Mouse (Mus musculus) adrenal gland, adult 8-10 months (tissue): ENCODE data around the gene Zfp574. TPM values are rescaled to one million over a fixed set of nuclear protein-coding genes. Genes with fewer than 3 reads are reported as not detected.
"Not testable (repeated sequence)": the region's sequence is repeated elsewhere in the genome, so short reads cannot be mapped to it uniquely, and the experiment has no call there.

Experiments used
- DNase-seq: peaks from one replicate; pipeline ENCODE4 v3.0.0; 2022
- total RNA-seq, 4 experiments: library from RNA; stranded (reverse); gene quantifications; 2 replicates each; pipeline ENCODE4 v1.2.4; 2022

Zfp574 gene
- 10 to 100 TPM; 20.2 to 25.0 (median 22.1) TPM for total RNA-seq

GRCm38 (mm10) chr7:25071979-25072715 is at the start of gene Zfp574, which contains the start of gene Grik5:
TSS of gene Zfp574 (plus strand) at chr7:25072567.
TSS of gene Grik5 (minus strand) at chr7:25072346.
- no peak for DNase-seq

GRCm38 (mm10) chr7:25025855-25026439 is 46.4 kb upstream of the Zfp574 start:
- DNase-seq = no peak

GRCm38 (mm10) chr7:25026452-25026851 is 45.9 kb upstream of the Zfp574 start:
- no peak for DNase-seq

GRCm38 (mm10) chr7:25030032-25030753 is 42.2 kb upstream of the Zfp574 start:
- DNase-seq = no peak

- DNase-seq = no peak
Measured at GRCm38 (mm10) chr7:25031528-25031927, 40.8 kb upstream of the Zfp574 start.

GRCm38 (mm10) chr7:25034796-25035195 is 37.6 kb upstream of the Zfp574 start:
- no peak for DNase-seq

GRCm38 (mm10) chr7:25035916-25036315 is 36.5 kb upstream of the Zfp574 start:
- DNase-seq = no peak

GRCm38 (mm10) chr7:25041921-25042320 is 30.4 kb upstream of the Zfp574 start:
- no peak for DNase-seq

- not testable (repeated sequence) for DNase-seq
Measured at GRCm38 (mm10) chr7:25044599-25044998, 27.8 kb upstream of the Zfp574 start.

GRCm38 (mm10) chr7:25047363-25047762 is 25.0 kb upstream of the Zfp574 start:
- peak; percentile 71 for DNase-seq

- no peak for DNase-seq
Measured at GRCm38 (mm10) chr7:25049295-25049930, 23.0 kb upstream of the Zfp574 start.

- DNase-seq = no peak
Measured at GRCm38 (mm10) chr7:25052587-25052986, 19.8 kb upstream of the Zfp574 start.

- DNase-seq = no peak
Measured at GRCm38 (mm10) chr7:25056951-25057350, 15.4 kb upstream of the Zfp574 start.

- no peak for DNase-seq
Measured at GRCm38 (mm10) chr7:25057888-25058287, 14.5 kb upstream of the Zfp574 start.

- no peak for DNase-seq
Measured at GRCm38 (mm10) chr7:25058394-25058793, 14.0 kb upstream of the Zfp574 start.

GRCm38 (mm10) chr7:25058836-25059235 is 13.5 kb upstream of the Zfp574 start:
- no peak for DNase-seq

- DNase-seq = no peak
Measured at GRCm38 (mm10) chr7:25063346-25063745, 9.0 kb upstream of the Zfp574 start.

- DNase-seq = no peak
Measured at GRCm38 (mm10) chr7:25063900-25064299, 8.5 kb upstream of the Zfp574 start.

- DNase-seq = no peak
Measured at GRCm38 (mm10) chr7:25067338-25067737, 5.0 kb upstream of the Zfp574 start.

GRCm38 (mm10) chr7:25067909-25068656 is 4.3 kb upstream of the Zfp574 start:
- DNase-seq = peak; percentile 55

GRCm38 (mm10) chr7:25068724-25069123 is 3.6 kb upstream of the Zfp574 start:
- DNase-seq = no peak

GRCm38 (mm10) chr7:25072716-25073390 is 486 bp downstream of the Zfp574 start:
- no peak for DNase-seq
